Mouse (Mus musculus) kidney, adult 10 weeks (tissue): Measurements from ENCODE around the gene Pinlyp. TPM values are rescaled to one million over a fixed set of nuclear protein-coding genes. Genes with fewer than 3 reads are reported as not detected.

Experiments used
- polyA plus RNA-seq: library from polyadenylated mRNA; stranded (reverse); fragments of 350-450 nt; fragmentation: Illumina TruSeq; extraction: RNeasy Lipid Tissue Mini Kit (QIAGEN cat#74804); gene quantifications from one replicate; pipeline ENCODE4 v1.2.3, GENCODE M21; 2014; ENCODE audit warnings: low read depth, low replicate concordance

Pinlyp gene
- not detected for polyA plus RNA-seq

GRCm38 (mm10) chr7:24546068-24546614, at the start of gene Pinlyp, which contains the start of gene Xrcc1:
Gene Pinlyp (minus strand): TSS chr7:24546118.
Gene Xrcc1 (plus strand): TSS chr7:24546289.

GRCm38 (mm10) chr7:24587330-24588105, 41.6 kb upstream of the Pinlyp start, which contains the start of the genes Ethe1 and Zfp575:
Gene Ethe1 (plus strand): TSS chr7:24587543.
Gene Zfp575 (minus strand): TSS chr7:24587641.

GRCm38 (mm10) chr7:24530062-24530931, 15.6 kb downstream of the Pinlyp start, which contains the start of gene Irgq:
Gene Irgq (plus strand): TSS chr7:24530689.

GRCm38 (mm10) chr7:24512355-24512754, 33.6 kb downstream of the Pinlyp start, which contains the start of gene AC161166.1:
Gene AC161166.1 (minus strand): TSS chr7:24512455.

GRCm38 (mm10) chr7:24506838-24507725, 38.8 kb downstream of the Pinlyp start, which contains the start of gene Zfp428:
Gene Zfp428 (plus strand): TSS chr7:24507006.

Other genes starting within 250 kb of the Pinlyp start
- 2.3 TPM for gene Zfp61, start 244.9 kb downstream of the Pinlyp start, polyA plus RNA-seq
- 2.2 TPM for gene Zfp94, start 229.5 kb downstream of the Pinlyp start, polyA plus RNA-seq
- gene Tescl, start 212.2 kb downstream of the Pinlyp start, polyA plus RNA-seq, result not detected
- not detected for gene Lypd5, start 196.9 kb downstream of the Pinlyp start, polyA plus RNA-seq
- gene Kcnn4, start 175.9 kb downstream of the Pinlyp start, polyA plus RNA-seq, result not detected
- gene Smg9, start 146.5 kb downstream of the Pinlyp start, polyA plus RNA-seq, result not detected
- not detected for gene Irgc1, start 93.8 kb downstream of the Pinlyp start, polyA plus RNA-seq
- gene Plaur, start 83.6 kb downstream of the Pinlyp start, polyA plus RNA-seq, result 1.0 TPM
- gene Cadm4, start 64.1 kb downstream of the Pinlyp start, polyA plus RNA-seq, result 0.97 TPM
- not detected for gene Zfp428, start 39.1 kb downstream of the Pinlyp start, polyA plus RNA-seq
- not detected for gene AC161166.1, start 33.7 kb downstream of the Pinlyp start, polyA plus RNA-seq
- gene Irgq, start 15.4 kb downstream of the Pinlyp start, polyA plus RNA-seq, result 6.2 TPM
- 0.57 TPM for gene Xrcc1, start 171 bp upstream of the Pinlyp start, polyA plus RNA-seq
- 4.1 TPM for gene Ethe1, start 41.4 kb upstream of the Pinlyp start, polyA plus RNA-seq
- not detected for gene Zfp575, start 41.5 kb upstream of the Pinlyp start, polyA plus RNA-seq
- gene Phldb3, start 64.6 kb upstream of the Pinlyp start, polyA plus RNA-seq, result not detected
- not detected for gene Lypd3, start 90.4 kb upstream of the Pinlyp start, polyA plus RNA-seq
- gene Tex101, start 130.6 kb upstream of the Pinlyp start, polyA plus RNA-seq, result not detected
- gene BC049730, start 163.1 kb upstream of the Pinlyp start, polyA plus RNA-seq, result not detected
- gene Gm4763, start 180.8 kb upstream of the Pinlyp start, polyA plus RNA-seq, result not detected
- gene Cd177, start 214.2 kb upstream of the Pinlyp start, polyA plus RNA-seq, result not detected
- gene Ceacam10, start 231.1 kb upstream of the Pinlyp start, polyA plus RNA-seq, result not detected